Mouse (Mus musculus): Measurements from ENCODE around the gene Sphk1.

GRCm38 (mm10) chr11:116489771-116490231, 40.9 kb upstream of the Sphk1 start:
- TF ChIP-seq CTCF (IDR thresholded peaks at IDR 0.05; ENCODE audit: borderline replicate concordance, control insufficient read depth, extremely low read depth, insufficient read depth, low read length, poor library complexity) (no peak), POLR2A (IDR thresholded peaks at IDR 0.05; ENCODE audit: control insufficient read depth, extremely low read depth, insufficient read depth, low read length, poor library complexity) (no peak)

Data from thymus, adult 2 months (tissue).